Mouse (Mus musculus) T-helper 17 cell (primary cell): ENCODE measurements around the gene Tjp1.

ENCODE experiments used
- in situ Hi-C, 2 experiments: fragments of 300-600 bp; cut with MboI, MseI; formaldehyde crosslinking; loops; 1 replicate in 1 of 2; 2 replicates in 1 of 2; pipeline ENCODE4 v1.15.1; 2025; ENCODE audit warnings: high pct_unique_total_duplicates in 2 of 2

The Tjp1 gene

GRCm38 (mm10) chr7:65431018-65431695 is 96.4 kb downstream of the Tjp1 start:
- in situ Hi-C loops = no loop called here

DNA sequence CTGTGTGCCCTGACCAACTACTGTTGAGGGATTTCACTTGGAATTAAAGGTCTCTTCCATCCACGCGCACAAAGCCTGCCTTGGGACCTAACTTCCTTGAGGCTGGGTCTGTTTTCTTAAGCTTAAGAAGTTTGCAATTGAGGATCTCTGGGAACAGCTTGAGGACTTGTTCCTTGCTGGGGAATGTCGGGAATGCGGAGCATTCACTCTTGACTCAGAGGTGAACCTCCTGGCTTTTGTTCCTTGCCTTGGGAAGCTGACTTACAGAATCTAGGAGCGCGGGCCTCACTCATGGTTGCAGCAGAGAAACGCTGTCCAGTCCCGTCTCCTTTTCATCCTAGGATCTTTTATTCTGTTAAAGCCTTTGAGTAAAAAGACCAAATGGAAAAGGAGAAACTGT is 97.2 kb downstream of the Tjp1 start:
- in situ Hi-C loops = no loop called here

- in situ Hi-C loops = no loop called here
Observed at GRCm38 (mm10) chr7:65424519-65424918, 103.1 kb downstream of the Tjp1 start.

GRCm38 (mm10) chr7:65422456-65422855 is 105.1 kb downstream of the Tjp1 start:
- in situ Hi-C loops = no loop called here

DNA sequence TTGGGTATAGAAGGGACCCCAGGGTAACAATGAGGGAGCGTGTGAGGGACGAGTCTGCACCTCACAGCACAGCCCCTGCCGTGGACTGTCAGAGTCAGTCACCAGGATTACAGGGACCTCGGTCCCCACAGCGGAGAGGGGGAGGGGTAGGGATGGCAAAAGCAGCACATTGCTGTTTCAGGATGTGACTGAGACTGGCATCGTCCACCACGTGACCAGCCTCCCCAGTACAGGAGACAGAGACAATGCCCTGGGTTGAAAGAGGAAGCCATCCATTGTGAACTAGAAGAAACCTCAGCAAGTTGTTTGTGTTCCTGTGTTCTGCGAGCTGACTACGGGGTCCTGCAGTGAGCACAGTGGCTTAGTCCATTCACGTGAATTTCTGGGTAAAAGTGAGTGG is 106.1 kb downstream of the Tjp1 start:
- in situ Hi-C loops = no loop called here

- in situ Hi-C loops = no loop called here
Observed at GRCm38 (mm10) chr7:65419926-65420325, 107.7 kb downstream of the Tjp1 start.

- in situ Hi-C loops = no loop called here
Observed at GRCm38 (mm10) chr7:65419012-65419411, 108.6 kb downstream of the Tjp1 start.

GRCm38 (mm10) chr7:65418366-65418911 is 109.1 kb downstream of the Tjp1 start:
- in situ Hi-C loops = no loop called here

- in situ Hi-C loops = no loop called here
Observed at GRCm38 (mm10) chr7:65417231-65418100, 110.1 kb downstream of the Tjp1 start.

- in situ Hi-C loops = no loop called here
Observed at GRCm38 (mm10) chr7:65416506-65416905, 111.1 kb downstream of the Tjp1 start.

- in situ Hi-C loops = no loop called here
Observed at GRCm38 (mm10) chr7:65413946-65414945, 113.3 kb downstream of the Tjp1 start.

- in situ Hi-C loops = no loop called here
Observed at GRCm38 (mm10) chr7:65410668-65411067, 116.9 kb downstream of the Tjp1 start.

- in situ Hi-C loops = no loop called here
Observed at GRCm38 (mm10) chr7:65406427-65406826, 121.2 kb downstream of the Tjp1 start.

DNA sequence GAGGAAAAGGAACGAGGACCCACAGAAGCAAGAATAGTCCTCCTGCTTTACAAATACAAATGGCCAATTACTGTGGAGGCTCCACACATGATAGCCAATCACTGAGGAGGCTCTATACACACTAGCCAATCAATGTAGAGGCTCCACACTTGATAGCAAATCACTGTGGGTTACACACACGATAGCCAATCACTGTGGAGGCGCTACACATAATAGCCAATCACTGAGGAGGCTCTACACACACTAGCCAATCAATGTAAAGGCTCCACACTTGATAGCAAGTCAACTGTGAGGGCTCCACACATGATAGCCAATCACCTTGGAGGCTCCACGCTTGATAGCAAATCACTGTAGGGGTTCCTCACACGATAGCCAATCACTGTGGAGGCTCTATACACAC is 125.1 kb downstream of the Tjp1 start:
- in situ Hi-C loops = no loop called here

GRCm38 (mm10) chr7:65401622-65402021 is 126.0 kb downstream of the Tjp1 start:
- in situ Hi-C loops = no loop called here

GRCm38 (mm10) chr7:65395891-65396290 is 131.7 kb downstream of the Tjp1 start:
- in situ Hi-C loops = no loop called here

- in situ Hi-C loops = no loop called here
Observed at GRCm38 (mm10) chr7:65395166-65395565, 132.4 kb downstream of the Tjp1 start.

- in situ Hi-C loops = no loop called here
Observed at GRCm38 (mm10) chr7:65394672-65395071, 132.9 kb downstream of the Tjp1 start.

GRCm38 (mm10) chr7:65393704-65394452 is 133.7 kb downstream of the Tjp1 start:
- in situ Hi-C loops = no loop called here

DNA sequence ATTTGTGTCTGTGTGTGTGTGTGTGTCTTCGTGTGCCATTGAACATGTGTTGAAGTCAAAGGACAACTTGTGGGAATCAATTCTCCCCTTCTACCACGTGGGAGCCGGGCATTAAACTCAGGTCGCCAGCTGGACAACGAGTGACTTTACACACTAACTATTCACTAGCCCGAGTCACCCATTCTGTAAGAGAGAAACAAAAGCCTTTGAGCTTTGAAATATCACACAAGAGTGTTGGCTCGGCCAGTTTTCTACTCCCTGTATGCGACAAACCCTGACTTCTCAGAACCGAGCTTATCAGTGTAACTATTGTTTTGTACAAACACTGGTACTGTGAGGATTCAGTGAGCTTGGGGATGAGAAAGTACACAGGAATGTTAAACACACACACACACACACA is 134.6 kb downstream of the Tjp1 start:
- in situ Hi-C loops = no loop called here

DNA sequence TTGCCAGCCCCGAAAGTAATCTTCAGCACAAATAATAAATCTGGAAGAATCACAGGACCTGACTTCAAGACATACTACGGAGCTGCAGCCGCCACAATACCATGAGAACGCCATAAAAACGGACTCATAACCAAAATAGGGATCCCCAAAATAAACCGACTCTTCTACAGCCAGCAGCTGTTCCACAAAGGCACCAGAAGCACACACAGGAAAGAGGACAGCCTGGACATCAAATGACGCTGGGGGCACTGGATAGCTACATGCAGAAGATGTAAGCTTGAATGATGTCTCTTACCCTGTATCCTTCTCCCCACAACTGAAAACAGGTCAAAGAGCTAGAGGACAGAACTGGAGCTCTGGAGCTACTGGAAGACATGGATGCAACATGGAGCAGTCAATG is 138.0 kb downstream of the Tjp1 start:
- in situ Hi-C loops = no loop called here
